Mouse (Mus musculus): ENCODE data around the gene Tk2. TPM values are rescaled to one million over a fixed set of nuclear protein-coding genes. Genes with fewer than 3 reads are reported as not detected.
A peak's percentile ranks its signal among the peaks of the same experiment; 100 is the strongest.

Gene Tk2
- total RNA-seq, 2 experiments from 2014 or later: 2.7 to 3.5 TPM

DNA sequence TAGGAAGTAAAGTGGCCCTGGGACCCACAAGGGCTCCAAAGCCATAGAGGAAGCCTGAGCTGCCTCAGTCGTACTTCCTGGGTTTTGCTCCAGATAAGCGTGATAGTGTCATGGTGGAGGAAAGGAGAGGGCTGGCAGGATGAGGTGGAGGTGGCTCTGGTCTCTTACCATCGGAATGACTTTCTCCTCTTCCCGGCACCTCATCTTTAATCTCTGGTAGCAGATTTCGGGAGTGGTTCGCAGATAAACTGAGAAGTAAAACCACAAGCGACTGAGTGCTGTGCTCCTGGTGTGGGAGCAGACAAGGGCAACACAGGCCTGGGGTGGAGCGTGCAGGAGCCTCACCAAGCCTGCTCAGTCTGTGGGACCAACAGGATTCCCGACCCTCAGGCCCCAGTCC, 18.0 kb downstream of the Tk2 start:
- intact Hi-C loops (cut with DNase I): no loop called here

DNA sequence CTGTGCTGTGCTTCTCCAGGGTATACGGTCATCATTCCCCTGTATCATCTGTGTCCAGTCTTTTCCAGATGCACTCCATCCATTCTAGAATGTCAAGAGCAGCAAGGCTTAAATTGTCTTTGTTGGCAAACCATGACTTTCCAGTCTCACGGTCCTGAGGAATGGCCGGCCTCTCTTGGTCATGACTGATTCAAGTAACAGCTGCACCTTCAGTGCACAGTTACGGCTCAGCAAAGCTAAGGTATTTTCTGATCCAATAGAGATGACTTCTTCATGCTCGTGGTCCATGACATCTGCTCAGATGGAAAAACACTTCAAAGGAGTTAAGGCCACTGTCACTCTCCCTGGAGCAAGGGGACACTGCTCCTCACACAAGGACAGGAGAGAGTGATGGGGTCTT, 21.3 kb downstream of the Tk2 start:
- intact Hi-C loops (cut with DNase I): no loop called here
- DNase-seq: no peak

More for the DNA sequence above, 18.0 kb downstream of the Tk2 start:
- no peak for DNase-seq

DNA sequence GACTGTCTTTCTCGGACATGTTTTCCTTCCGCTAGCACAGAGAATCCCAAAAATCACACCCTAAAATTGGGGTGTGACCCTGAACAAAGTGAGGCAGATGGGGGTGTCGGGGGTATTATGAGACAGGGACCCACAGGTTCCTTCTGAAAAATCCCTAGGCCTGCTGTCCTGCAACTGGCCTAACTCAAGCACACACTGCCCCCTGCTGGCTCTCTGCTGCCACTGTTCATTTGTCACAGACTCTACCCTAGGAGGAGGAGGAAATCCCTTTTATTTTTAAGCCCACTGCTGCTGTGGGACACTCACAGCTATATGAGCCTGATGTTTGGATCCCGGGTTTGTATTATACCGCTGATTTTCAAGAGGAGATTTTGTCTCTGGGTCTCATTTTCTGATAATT, 28.6 kb downstream of the Tk2 start:
- intact Hi-C loops (cut with DNase I): loop anchor here (1.0 to 5.0 kb wide), 2 partner anchors 74 to 118 kb away; partner anchors contain the start of gene Cdh5
- peak; percentile 55 to 60 for DNase-seq

DNA sequence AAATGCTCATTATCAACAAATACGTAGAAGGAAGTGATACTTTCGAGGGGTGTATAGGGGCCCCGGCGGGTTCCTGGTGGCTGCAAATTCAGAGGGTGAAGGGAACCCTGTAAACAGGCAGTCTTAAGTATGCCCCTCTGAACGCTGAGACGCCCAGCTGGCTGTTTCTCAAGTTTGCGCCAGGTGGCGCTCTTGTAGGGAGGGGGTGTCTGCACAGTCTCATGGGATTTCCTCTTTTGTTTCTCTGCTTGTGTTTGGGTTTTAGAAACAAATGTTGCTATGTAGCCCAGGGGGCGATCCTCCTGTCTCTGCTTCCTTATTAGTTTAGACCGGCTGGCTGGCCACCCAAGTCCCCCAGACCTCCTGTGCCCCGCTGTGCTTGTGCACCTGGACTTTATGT, 29.3 kb downstream of the Tk2 start:
- no peak for DNase-seq
- intact Hi-C loops (cut with DNase I): loop anchor here (1.0 to 5.0 kb wide), 2 partner anchors 73 to 117 kb away; partner anchors contain the start of gene Cdh5

DNA sequence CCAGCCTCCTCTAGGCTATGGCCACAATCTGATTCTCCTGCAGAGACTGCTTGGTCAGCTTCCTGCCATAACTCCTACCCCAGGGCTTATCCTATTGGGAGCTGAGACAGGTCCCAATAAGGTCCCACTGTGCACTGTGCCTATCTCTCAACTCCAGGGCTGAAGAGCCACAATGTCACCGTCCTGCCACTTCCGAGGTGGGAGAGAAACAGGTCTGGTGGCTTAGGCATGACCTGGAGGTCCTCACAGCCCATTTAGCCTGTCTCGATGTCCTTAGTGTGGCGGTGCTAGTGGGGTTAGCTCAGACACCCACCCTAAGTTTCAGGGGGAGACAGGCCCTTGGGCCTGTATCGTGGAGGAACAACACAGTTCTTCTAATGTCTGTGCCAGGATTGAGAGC, 30.8 kb downstream of the Tk2 start:
- DNase-seq: no peak
- intact Hi-C loops (cut with DNase I): loop anchor here (5.0 kb wide), 1 partner anchor 115 kb away; the partner anchor contains the start of gene Cdh5

DNA sequence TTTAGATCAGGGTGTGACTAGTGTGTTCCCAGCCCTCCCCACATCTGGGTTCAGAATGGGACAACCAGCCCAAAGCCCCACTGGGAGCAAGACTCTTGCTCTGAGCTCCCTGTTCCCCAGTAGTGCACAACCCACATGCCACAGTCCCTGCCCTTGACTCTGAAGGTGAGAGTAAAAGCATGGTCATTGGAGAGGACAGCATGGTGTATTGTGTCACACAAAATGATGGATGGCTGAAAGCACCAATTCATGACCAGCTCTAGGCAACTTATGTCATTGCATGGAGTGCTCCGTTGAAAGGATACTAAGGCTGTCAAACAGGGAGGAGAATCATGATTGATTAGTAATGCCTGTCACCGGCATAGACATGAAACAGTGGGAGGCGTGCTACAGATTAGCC, 43.1 kb downstream of the Tk2 start:
- no peak for DNase-seq
- intact Hi-C loops (cut with DNase I): no loop called here

DNA sequence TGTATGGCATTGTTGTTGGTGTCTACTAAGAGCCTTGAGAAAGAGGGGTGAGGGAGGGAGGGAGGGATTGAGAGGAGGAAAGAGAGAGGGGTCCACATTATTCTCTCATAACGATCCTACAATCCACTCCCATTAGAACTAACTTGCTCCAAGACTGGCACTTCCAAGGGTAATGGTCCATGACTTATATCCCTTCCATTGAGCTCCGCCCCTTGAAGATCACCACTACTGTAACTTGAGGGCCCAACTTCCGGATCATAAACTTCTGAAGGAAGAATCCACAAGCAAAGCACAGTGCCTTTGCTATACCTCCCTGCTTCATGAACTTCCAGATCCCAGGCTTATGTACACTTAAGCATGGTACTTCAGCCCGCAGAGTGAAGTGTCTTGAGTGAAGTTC, 46.0 kb downstream of the Tk2 start:
- intact Hi-C loops (cut with DNase I): no loop called here
- no peak for DNase-seq

DNA sequence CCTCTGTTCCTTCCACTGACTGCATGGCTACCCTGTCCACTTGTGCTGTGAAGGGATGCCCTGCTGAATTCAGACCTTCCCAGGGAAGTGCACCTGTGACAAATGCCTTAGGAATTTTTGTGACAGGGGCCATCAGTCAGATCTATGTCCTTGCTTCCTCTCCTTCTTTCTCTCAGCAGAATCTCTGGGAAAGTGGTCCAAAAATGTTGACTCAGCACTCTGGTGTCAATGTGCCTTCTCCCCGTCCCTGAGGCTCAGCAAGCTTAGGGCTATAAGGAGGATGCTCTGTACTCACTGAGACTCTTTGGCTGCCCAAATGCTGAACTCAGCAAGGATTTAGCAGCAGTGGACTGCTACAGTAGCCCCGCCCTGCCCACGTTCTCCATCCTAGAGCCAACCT, 46.7 kb downstream of the Tk2 start:
- intact Hi-C loops (cut with DNase I): no loop called here
- DNase-seq: no peak

DNA sequence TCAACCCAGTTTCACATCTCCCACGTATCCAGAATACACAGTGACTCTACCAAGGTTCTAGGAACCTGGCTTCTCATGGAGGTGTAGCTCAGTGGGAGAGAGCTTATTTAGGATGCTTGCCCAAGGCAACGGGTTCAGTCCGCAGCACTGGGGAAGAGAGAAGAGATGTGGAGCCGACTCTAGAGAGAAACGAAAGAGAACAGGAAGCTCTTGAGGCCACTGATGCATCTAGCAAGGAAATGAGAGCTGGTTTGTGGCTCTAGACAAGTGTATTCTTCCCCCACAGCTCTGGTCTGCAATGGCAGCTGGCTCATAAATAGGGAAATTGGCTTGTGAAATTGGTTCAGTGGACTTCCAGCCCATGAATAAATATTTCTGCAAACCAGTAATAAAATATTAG, 48.6 kb downstream of the Tk2 start:
- intact Hi-C loops (cut with DNase I): no loop called here
- no peak for DNase-seq

DNA sequence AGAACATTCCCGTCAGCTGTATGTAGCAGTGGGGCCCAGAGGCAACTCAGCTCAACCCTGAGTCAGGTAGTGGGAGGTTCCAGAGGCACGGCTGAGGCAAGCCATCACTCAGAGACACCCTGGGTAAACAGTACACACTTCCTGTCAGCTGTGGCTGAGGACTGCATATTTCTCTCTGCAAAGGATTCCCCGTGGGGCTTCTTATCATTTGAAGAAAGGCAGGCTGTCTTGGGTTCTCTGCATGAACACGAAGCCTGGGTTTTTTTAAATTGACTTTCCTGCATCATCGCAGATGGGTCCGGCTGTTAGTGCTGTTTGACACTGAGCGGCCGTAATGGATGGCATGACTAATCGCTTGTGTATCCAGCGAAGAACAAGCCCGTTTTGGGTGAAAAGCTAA, 56.9 kb downstream of the Tk2 start:
- intact Hi-C loops (cut with DNase I): no loop called here
- DNase-seq: no peak

DNA sequence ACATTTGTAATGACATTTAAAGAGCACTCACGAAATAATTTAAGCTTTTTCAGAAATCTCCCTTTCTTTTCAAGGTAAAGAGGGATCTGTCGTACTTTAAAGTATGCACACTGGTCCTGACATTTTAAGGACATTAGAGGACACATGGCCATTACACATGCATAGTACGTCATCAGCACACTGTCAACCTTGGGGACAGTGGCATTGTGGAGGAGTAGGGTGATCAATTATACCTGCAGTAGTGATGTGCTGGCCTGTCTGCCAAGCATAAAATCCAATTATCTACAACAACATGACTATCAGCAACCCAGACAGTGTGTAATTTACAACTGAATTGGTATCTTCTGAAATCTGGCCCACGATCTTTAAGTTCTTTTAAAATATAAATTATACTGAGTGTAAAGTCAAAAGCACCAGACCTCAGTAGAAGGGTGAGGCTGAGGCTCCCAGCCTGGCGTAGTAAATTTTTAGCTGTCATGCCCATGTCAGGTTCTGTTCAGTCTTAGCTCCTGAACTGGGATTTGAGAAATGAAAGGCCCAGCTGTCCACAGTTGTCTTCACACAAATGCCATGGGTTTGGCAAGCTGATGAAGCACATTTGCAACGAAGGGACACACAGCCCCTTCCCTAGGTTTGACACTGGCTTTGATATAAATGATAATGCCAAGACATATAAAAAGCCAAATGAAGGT, 57.4 kb downstream of the Tk2 start:
- DNase-seq: no peak
- intact Hi-C loops (cut with DNase I): no loop called here

DNA sequence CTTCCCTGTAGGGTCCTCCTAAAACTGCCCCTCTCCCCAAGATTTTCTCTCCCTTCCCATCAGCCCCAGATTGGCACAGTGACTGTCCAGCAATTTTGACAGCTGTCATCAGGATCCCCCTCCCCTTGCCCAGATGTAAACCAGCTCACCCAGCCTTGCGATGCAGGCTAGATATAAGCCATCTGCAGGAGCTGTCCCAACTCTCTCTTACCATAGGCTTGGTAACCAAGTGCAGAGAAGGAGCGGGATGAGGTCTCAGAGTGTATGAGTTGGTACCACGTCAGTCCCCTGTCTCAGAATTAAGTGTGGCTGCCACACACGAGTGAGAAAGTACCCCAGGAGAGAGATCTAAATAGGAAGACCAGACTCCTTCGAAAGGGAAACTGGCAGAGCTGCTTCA, 59.9 kb downstream of the Tk2 start:
- intact Hi-C loops (cut with DNase I): no loop called here
- DNase-seq: no peak

DNA sequence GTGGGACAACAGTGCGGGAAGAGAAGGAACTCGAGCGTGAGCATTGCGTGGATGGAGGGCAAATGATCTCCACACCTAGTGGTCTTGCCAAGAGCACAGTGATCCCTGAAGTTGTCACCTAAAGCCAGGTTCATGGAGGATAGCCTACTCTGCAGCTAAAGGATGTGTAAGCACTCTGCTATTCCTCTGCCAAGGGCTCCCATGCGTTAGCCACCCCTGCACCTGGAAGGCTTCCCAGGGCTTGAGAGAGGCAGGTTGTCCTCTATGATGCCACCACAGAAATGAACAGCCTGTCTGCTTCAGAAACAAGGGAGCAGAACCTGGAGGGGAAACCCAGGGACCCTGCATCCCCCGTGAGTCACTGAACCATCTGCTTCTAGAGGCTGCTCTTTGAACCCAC, 60.7 kb downstream of the Tk2 start:
- intact Hi-C loops (cut with DNase I): no loop called here
- no peak for DNase-seq

DNA sequence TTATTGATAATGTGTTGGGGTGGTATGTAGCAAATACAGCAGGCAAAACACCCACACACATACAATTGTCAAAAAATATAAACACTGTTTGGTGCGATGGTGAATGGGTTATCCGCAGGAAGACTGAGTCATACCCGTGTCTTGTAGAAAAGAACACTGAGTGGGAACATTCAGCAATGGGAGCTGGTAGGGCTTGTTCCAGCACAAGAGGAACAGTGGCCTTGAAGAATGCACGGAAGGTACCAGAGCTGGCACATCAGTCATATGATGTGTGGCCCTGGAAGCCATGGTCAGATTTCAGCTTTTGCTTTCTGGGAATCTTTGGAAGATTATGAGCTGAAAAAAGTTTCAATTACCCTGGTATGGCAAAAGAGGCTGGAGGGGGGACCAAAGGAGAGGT, 61.5 kb downstream of the Tk2 start:
- intact Hi-C loops (cut with DNase I): no loop called here
- DNase-seq: no peak

DNA sequence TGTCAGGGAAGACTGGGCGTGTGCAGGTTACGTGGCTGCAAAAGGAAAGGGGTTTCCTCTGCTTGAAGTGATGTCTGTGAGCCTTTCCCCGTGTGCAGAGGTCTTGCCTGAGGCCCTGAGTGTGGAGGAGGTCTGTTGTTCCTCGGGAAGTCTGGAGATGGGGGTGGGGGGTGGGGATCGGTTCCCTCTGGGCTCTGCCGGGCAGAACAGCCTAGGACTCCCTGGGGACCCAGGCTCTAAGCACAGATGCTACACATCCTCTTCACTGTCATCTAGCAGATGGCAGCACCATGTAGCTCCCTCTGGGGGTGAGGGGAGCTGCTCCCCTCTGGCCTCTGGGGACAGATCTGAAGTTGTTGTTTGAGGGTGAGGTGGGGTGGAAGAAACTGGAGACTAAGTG, 63.5 kb downstream of the Tk2 start:
- intact Hi-C loops (cut with DNase I): no loop called here
- DNase-seq: no peak

DNA sequence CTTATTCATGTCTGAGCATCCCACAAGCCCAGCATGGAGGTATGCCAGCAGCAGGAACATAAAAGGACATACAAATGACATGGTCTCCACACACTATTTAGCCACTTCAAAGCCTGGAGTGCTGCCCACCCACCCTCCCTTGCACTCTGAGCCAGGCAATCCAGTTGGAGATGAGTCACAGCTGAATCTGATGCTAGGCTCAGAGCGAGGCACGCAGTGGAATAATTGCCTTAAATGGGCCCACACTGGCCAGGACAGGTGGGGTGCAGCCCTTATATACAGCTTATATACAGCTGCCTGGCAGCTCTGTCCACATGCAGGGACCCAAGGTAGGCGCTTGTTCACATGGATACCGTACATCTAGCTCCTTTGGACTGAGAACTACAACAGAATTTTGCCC, 71.3 kb downstream of the Tk2 start:
- intact Hi-C loops (cut with DNase I): no loop called here
- no peak for DNase-seq

Other genes starting within 250 kb of the Tk2 start
- gene Cdh5, start 146.9 kb downstream of the Tk2 start, total RNA-seq (2021): 10 to 100 TPM; 40.2 to 46.1 TPM
- under 1 TPM; 0.27 to 0.31 TPM for gene Bean1, start 78.1 kb downstream of the Tk2 start, total RNA-seq (2021)
- 1 to 10 TPM; 1.3 to 2.7 TPM for gene Cklf, start 2.3 kb upstream of the Tk2 start, total RNA-seq (2021)
- gene Cmtm2a, start 44.6 kb upstream of the Tk2 start, total RNA-seq (2021): not detected
- not detected for gene Gm45711, start 61.5 kb upstream of the Tk2 start, total RNA-seq (2021)
- gene Cmtm1, start 61.6 kb upstream of the Tk2 start, total RNA-seq (2021): not detected
- gene Gm11020, start 73.0 kb upstream of the Tk2 start, total RNA-seq (2021): not detected
- gene Cmtm2b, start 73.7 kb upstream of the Tk2 start, total RNA-seq (2021): not detected
- 1 to 10 TPM; 5.1 to 5.7 TPM for gene Cmtm3, start 90.9 kb upstream of the Tk2 start, total RNA-seq (2021)
- 1 to 10 TPM; 4.2 to 4.9 TPM for gene Cmtm4, start 147.2 kb upstream of the Tk2 start, total RNA-seq (2021)
- gene Dync1li2, start 194.5 kb upstream of the Tk2 start, total RNA-seq (2021): 100 to 1,000 TPM in 1 of 2 experiments, 10 to 100 TPM in 1; 82.6 to 121 TPM

Measured in gastrocnemius, postnatal 36 days (tissue).